Mouse (Mus musculus) myocyte (in vitro differentiated cells): ENCODE results near the gene Carnmt1.

Experiments used
- MYOD1 ChIP-seq, 3 experiments: IDR thresholded peaks; one replicate each; pipeline ENCODE4 v1.6.1; 2011; ENCODE audit warnings: control low read depth in 2 of 3, low read depth in 2 of 3, mild to moderate bottlenecking in 2 of 3, moderate library complexity in 1 of 3; ENCODE audit not compliant: insufficient read length in 2 of 3, control insufficient read depth in 1 of 3
- MYOG ChIP-seq, 3 experiments: IDR thresholded peaks; one replicate each; pipeline ENCODE4 v1.6.1; 2011; ENCODE audit warnings: control low read depth in 2 of 3, low read depth in 2 of 3, mild to moderate bottlenecking in 2 of 3; ENCODE audit not compliant: insufficient read length in 2 of 3, control insufficient read depth in 1 of 3, insufficient read depth in 1 of 3
- POLR2A ChIP-seq: IDR thresholded peaks from one replicate; pipeline ENCODE4 v1.6.1; 2011; ENCODE audit warnings: low read depth, mild to moderate bottlenecking, control low read depth, moderate library complexity; ENCODE audit not compliant: insufficient read length
- POLR2AphosphoS2 ChIP-seq: IDR thresholded peaks from one replicate; pipeline ENCODE4 v1.6.1; 2011; ENCODE audit warnings: low read depth, control low read depth; ENCODE audit not compliant: insufficient read length
- USF1 ChIP-seq: IDR thresholded peaks from one replicate; pipeline ENCODE4 v1.6.1; 2011; ENCODE audit warnings: low read depth, mild to moderate bottlenecking, control low read depth, moderate library complexity

- no peak for TF ChIP-seq POLR2A
- no peak for TF ChIP-seq USF1
- no peak for TF ChIP-seq MYOD1 (IDR thresholded peaks at IDR 0.05; ENCODE audit: control insufficient read depth in 1 of 3, insufficient read length in 2 of 3, low read depth in 2 of 3)
- no peak for TF ChIP-seq POLR2AphosphoS2
- TF ChIP-seq MYOG (IDR thresholded peaks at IDR 0.05; ENCODE audit: control insufficient read depth in 1 of 3, insufficient read depth in 1 of 3, insufficient read length in 2 of 3, low read depth in 2 of 3) = no peak
Observed at GRCm38 (mm10) chr19:18650473-18650872, 20.1 kb upstream of the Carnmt1 start.
